Mouse (Mus musculus): ENCODE data around the gene Car9. TPM values are rescaled to one million over a fixed set of nuclear protein-coding genes. Genes with fewer than 3 reads are reported as not detected.
A peak's percentile ranks its signal among the peaks of the same experiment; 100 is the strongest.

Car9 gene
- polyA plus RNA-seq (2016; fragmentation: Nextera tagmentation; extraction: Ambion mirVana): 0.67 and 0.69 TPM in 2 replicates

GRCm38 (mm10) chr4:43506536-43507185 is at the start of gene Car9:
Gene Car9 (plus strand): TSS chr4:43506966.
- H3K27me3 ChIP-seq (ENCODE audit: low read depth, poor library complexity, severe bottlenecking): peaks cover 58% of the 10 kb centered on the region
- 58% methylated on average over 9 of the region's 9 CpGs for WGBS
- H3K9me3 ChIP-seq (replicated peaks): no peaks in the 10 kb centered on the region
- no peaks in the 10 kb centered on the region for H3K36me3 ChIP-seq
- no peak for DNase-seq (ENCODE audit: low spot score)
- no peak within 1 kb of the TSS for H3K4me3 ChIP-seq
- no peak within 1 kb of the TSS for H3K27ac ChIP-seq (replicated peaks)
- peaks cover 21% of the 10 kb centered on the region for H3K4me1 ChIP-seq

GRCm38 (mm10) chr4:43457124-43457523 is 49.6 kb upstream of the Car9 start:
- no peak overlapping the region; the same call in 1 of the 2 replicates for H3K27ac ChIP-seq (replicated peaks)
- 23% methylated on average over 8 of the region's 8 CpGs for WGBS

GRCm38 (mm10) chr4:43463102-43463501 is 43.7 kb upstream of the Car9 start:
- WGBS: 91% methylated on average over 5 of the region's 5 CpGs
- H3K27me3 ChIP-seq (ENCODE audit: low read depth, poor library complexity, severe bottlenecking): no peaks in the 10 kb centered on the region
- H3K27ac ChIP-seq (replicated peaks): no peak overlapping the region
- H3K4me1 ChIP-seq: peaks cover 7% of the 10 kb centered on the region; the same call in 1 of the 2 replicates
- no peaks in the 10 kb centered on the region for H3K9me3 ChIP-seq (replicated peaks)
- no peak overlapping the region for H3K4me3 ChIP-seq
- DNase-seq (ENCODE audit: low spot score): no peak
- no peaks in the 10 kb centered on the region for H3K36me3 ChIP-seq

More at GRCm38 (mm10) chr4:43457124-43457523, 49.6 kb upstream of the Car9 start:
- Histone ChIP-seq H3K4me3 (no peak overlapping the region), H3K9me3 (replicated peaks) (no peaks in the 10 kb centered on the region), H3K36me3 (no peaks in the 10 kb centered on the region), H3K27me3 (ENCODE audit: low read depth, poor library complexity, severe bottlenecking) (peaks cover 44% of the 10 kb centered on the region), H3K4me1 (peaks cover 34% of the 10 kb centered on the region)
- DNase-seq (ENCODE audit: low spot score): no peak

GRCm38 (mm10) chr4:43465935-43466334 is 40.8 kb upstream of the Car9 start:
- no peak for DNase-seq (ENCODE audit: low spot score)
- Histone ChIP-seq H3K27me3 (ENCODE audit: low read depth, poor library complexity, severe bottlenecking) (no peaks in the 10 kb centered on the region), H3K4me3 (no peak overlapping the region), H3K36me3 (no peaks in the 10 kb centered on the region), H3K4me1 (no peaks in the 10 kb centered on the region), H3K9me3 (replicated peaks) (no peaks in the 10 kb centered on the region), H3K27ac (replicated peaks) (no peak overlapping the region)
- WGBS: 88% methylated on average over 6 of the region's 6 CpGs

- Histone ChIP-seq H3K4me3 (no peak overlapping the region), H3K9me3 (replicated peaks) (no peaks in the 10 kb centered on the region), H3K4me1 (no peaks in the 10 kb centered on the region), H3K27ac (replicated peaks) (no peak overlapping the region), H3K27me3 (ENCODE audit: low read depth, poor library complexity, severe bottlenecking) (no peaks in the 10 kb centered on the region), H3K36me3 (no peaks in the 10 kb centered on the region)
- DNase-seq (ENCODE audit: low spot score): no peak
- WGBS: 93% methylated on average over 7 of the region's 7 CpGs
Measured at GRCm38 (mm10) chr4:43466872-43467271, 39.9 kb upstream of the Car9 start.

GRCm38 (mm10) chr4:43470301-43470700 is 36.5 kb upstream of the Car9 start:
- 91% methylated on average over 10 of the region's 10 CpGs for WGBS
- no peaks in the 10 kb centered on the region for H3K27me3 ChIP-seq (ENCODE audit: low read depth, poor library complexity, severe bottlenecking)
- H3K36me3 ChIP-seq: no peaks in the 10 kb centered on the region
- H3K27ac ChIP-seq (replicated peaks): no peak overlapping the region
- no peaks in the 10 kb centered on the region for H3K9me3 ChIP-seq (replicated peaks)
- DNase-seq (ENCODE audit: low spot score): no peak
- no peaks in the 10 kb centered on the region for H3K4me1 ChIP-seq
- H3K4me3 ChIP-seq: no peak overlapping the region

GRCm38 (mm10) chr4:43473636-43474035 is 33.1 kb upstream of the Car9 start:
- no peak overlapping the region for H3K4me3 ChIP-seq
- H3K36me3 ChIP-seq: no peaks in the 10 kb centered on the region
- DNase-seq (ENCODE audit: low spot score): no peak
- peaks cover 5% of the 10 kb centered on the region; the same call in 1 of the 2 replicates for H3K4me1 ChIP-seq
- H3K27me3 ChIP-seq (ENCODE audit: low read depth, poor library complexity, severe bottlenecking): no peaks in the 10 kb centered on the region
- no peaks in the 10 kb centered on the region for H3K9me3 ChIP-seq (replicated peaks)
- H3K27ac ChIP-seq (replicated peaks): no peak overlapping the region
- 83% methylated on average over 1 of the region's 1 CpGs for WGBS

- H3K4me1 ChIP-seq: peaks cover 9% of the 10 kb centered on the region; the same call in 1 of the 2 replicates
- H3K36me3 ChIP-seq: no peaks in the 10 kb centered on the region
- no peaks in the 10 kb centered on the region for H3K9me3 ChIP-seq (replicated peaks)
- WGBS: 90% methylated on average over 6 of the region's 6 CpGs
- H3K4me3 ChIP-seq: no peak overlapping the region
- DNase-seq (ENCODE audit: low spot score): no peak
- H3K27ac ChIP-seq (replicated peaks): no peak overlapping the region
- H3K27me3 ChIP-seq (ENCODE audit: low read depth, poor library complexity, severe bottlenecking): no peaks in the 10 kb centered on the region
Measured at GRCm38 (mm10) chr4:43476604-43477003, 30.2 kb upstream of the Car9 start.

- WGBS: 18% methylated on average over 11 of the region's 11 CpGs
- H3K27me3 ChIP-seq (ENCODE audit: low read depth, poor library complexity, severe bottlenecking): peaks cover 5% of the 10 kb centered on the region; the same call in 1 of the 2 replicates
- H3K4me3 ChIP-seq: peak overlapping the region; percentile 43
- H3K27ac ChIP-seq (replicated peaks): peak overlapping the region; percentile 80
- peak; percentile 83 for DNase-seq (ENCODE audit: low spot score)
- no peaks in the 10 kb centered on the region for H3K9me3 ChIP-seq (replicated peaks)
- no peaks in the 10 kb centered on the region for H3K36me3 ChIP-seq
- H3K4me1 ChIP-seq: peaks cover 9% of the 10 kb centered on the region; the same call in 1 of the 2 replicates
Measured at GRCm38 (mm10) chr4:43477857-43478533, 28.8 kb upstream of the Car9 start.

- Histone ChIP-seq H3K4me1 (peaks cover 9% of the 10 kb centered on the region; the same call in 1 of the 2 replicates), H3K27me3 (ENCODE audit: low read depth, poor library complexity, severe bottlenecking) (peaks cover 5% of the 10 kb centered on the region; the same call in 1 of the 2 replicates), H3K4me3 (peak overlapping the region; percentile 43), H3K36me3 (no peaks in the 10 kb centered on the region), H3K9me3 (replicated peaks) (no peaks in the 10 kb centered on the region), H3K27ac (replicated peaks) (peak overlapping the region; percentile 80)
- DNase-seq (ENCODE audit: low spot score): no peak
- WGBS: 53% methylated on average over 8 of the region's 8 CpGs
Measured at GRCm38 (mm10) chr4:43478534-43478858, 28.3 kb upstream of the Car9 start.

GRCm38 (mm10) chr4:43478906-43479832 is 27.6 kb upstream of the Car9 start:
- 47% methylated on average over 24 of the region's 24 CpGs for WGBS
- Histone ChIP-seq H3K27ac (replicated peaks) (no peak overlapping the region), H3K36me3 (no peaks in the 10 kb centered on the region), H3K4me3 (no peak overlapping the region), H3K9me3 (replicated peaks) (no peaks in the 10 kb centered on the region), H3K27me3 (ENCODE audit: low read depth, poor library complexity, severe bottlenecking) (peaks cover 5% of the 10 kb centered on the region; the same call in 1 of the 2 replicates), H3K4me1 (peaks cover 9% of the 10 kb centered on the region; the same call in 1 of the 2 replicates)
- DNase-seq (ENCODE audit: low spot score): peak; percentile 62

GRCm38 (mm10) chr4:43480985-43481384 is 25.8 kb upstream of the Car9 start:
- Histone ChIP-seq H3K27ac (replicated peaks) (no peak overlapping the region), H3K4me3 (no peak overlapping the region), H3K9me3 (replicated peaks) (no peaks in the 10 kb centered on the region), H3K36me3 (no peaks in the 10 kb centered on the region), H3K27me3 (ENCODE audit: low read depth, poor library complexity, severe bottlenecking) (peaks cover 5% of the 10 kb centered on the region; the same call in 1 of the 2 replicates), H3K4me1 (peaks cover 9% of the 10 kb centered on the region; the same call in 1 of the 2 replicates)
- 86% methylated on average over 5 of the region's 5 CpGs for WGBS
- DNase-seq (ENCODE audit: low spot score): no peak

Data from midbrain, embryonic 10.5 days (tissue).